Mouse (Mus musculus) R1 (cell line): Measurements from ENCODE around the gene Gm10959.

ENCODE experiments used
- DNase-seq: peaks from one replicate; pipeline ENCODE4 v3.0.0-alpha.2; 2018; ENCODE audit warnings: low read depth, low spot score

Gene Gm10959

DNA sequence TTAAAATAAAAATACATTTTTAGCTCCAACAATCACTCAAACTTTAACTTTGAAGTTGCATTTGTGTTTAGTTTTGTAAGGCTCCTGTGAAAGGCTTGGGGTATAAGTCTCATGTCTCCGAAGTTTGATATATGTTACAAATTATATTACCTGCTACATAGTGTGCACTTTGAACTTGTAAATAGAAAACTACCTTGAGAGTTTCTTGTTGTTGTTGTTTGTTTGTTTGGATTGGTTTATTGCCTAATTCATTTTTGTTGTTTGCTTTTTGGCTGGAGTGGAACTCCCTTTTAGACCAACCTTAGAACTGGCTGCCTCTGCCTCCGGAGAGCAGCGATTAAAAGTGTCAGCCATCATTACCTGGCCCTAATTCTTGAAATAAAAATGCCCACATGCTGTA lies 24.4 kb downstream of the Gm10959 start, which contains the start of gene Fabp2:
Gene Fabp2, plus strand, starts transcription at position 301 of the 400 bp plus-strand sequence.
- no peak for DNase-seq

DNA sequence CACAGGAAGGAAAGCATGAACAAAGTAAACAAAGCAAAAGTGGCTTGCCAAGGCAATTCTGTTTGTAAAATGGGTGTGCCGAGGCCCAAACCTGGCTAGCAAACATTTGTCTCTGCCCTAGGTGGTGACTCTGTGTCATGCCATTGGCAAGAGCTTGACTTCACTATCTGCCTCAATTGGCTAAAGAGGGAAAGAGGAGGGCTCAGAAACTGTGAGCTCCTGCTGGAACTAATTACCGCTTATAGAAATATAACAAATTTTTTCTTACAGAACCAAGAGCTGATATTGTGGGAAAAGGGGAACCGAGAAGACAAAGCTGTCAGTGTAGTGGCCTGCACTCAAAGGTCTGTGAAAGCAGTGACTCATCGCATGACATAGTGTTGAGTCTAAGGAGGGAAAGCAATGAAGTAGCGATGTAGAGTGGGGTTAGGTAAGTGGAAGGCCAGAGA lies 30.8 kb downstream of the Gm10959 start:
- DNase-seq = no peak

DNA sequence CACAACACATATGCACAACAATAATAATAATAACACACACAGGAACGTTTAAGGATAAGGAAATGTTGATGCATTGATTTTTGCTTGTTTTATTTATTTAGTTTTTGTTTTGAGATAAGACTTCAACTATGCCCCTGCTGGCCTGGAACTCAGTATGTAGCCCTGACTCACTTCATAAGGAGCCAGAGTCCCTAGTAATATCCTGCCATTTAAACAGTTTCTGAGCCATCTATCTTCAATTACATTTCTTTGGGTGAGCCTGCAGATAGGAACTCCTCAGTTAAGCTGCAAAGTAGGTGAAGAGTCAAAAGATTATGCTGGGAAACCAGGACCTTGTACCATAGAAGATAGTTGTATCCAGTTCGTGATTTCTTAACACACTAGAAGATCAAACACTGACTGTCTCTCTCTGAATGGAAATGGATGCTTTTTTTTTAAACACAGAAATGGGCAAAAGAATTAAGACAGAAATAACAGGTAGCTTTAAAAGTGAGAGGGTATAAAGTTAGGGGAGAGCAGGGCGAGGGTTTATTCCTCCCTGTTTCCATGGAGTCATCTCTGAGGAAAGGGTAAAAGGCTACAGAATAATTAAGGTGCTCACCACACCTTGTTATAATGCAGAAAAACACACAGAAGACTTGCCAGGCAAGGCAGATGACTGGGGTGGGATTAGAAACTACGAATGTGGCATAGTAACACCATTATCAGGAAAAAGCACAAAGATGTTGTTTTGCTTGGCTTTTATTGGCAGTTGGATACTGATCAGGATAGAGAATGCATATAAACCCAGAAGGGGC lies 31.5 kb downstream of the Gm10959 start:
- no peak for DNase-seq

DNA sequence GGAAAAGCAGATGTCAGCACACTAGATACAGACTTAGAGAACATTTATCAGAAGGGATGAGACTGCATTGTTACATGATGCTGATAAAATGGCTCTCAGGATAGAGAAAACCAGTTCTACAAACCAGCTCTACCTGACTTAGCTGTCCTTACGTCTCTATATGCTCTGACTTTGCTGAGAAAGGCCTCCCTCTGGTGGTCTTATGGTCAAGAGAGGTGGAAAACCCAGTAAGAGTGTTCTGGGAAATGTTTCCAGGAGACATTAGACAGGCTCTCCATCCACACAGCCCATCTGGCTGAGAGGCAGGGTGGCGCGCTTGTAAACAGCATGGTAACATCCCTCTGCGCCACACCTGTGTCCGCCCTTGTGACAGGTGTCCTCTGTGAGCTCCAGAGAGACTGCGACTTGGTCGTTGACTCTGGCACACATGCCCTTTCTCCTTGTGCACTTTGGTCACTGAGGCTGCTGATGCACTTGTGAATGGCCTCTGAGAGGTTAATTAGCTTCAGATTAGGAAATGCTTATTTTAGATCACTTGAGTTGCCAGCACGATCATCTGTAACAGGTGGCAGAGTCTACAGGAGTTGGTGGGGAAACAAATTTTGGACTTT lies 40.4 kb downstream of the Gm10959 start:
- DNase-seq = peak; percentile 41

DNA sequence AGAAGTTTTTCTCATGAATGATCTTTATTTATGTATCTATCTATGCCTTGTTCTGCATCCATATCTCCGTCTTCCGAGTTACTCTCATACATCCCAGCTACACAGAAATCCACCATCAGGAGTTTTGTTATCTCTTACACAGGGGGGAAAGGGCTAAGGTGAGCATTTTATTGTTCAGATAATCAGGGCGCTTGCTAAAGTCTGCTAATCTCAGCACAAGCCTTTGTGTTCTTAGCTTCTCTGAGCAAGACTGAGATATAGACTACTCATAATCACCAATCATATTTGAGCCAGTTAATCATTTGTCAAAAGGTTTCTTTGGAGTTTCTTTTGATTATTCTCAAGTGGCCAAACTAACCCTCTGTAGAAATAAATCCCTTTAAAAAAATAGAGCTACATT lies 41.6 kb downstream of the Gm10959 start:
- DNase-seq = no peak

DNA sequence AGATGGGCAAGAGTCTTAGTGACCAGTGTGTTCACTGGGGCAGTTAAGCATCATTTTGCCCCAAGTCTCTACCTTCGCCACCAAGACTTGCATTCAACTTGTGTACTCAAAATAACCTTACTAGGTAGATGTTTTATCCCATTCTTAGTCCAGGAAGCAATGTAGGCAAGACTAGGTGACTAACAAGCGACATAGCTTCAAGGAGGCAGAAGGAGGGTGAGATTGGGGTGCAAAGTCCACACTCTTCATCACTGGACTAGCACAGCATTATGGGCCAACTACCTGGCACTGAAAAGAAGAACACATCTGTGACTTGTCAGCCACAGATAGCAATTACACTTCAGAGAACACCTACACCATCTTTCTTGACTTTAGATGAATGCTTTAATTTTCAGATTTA lies 42.3 kb downstream of the Gm10959 start:
- no peak for DNase-seq

DNA sequence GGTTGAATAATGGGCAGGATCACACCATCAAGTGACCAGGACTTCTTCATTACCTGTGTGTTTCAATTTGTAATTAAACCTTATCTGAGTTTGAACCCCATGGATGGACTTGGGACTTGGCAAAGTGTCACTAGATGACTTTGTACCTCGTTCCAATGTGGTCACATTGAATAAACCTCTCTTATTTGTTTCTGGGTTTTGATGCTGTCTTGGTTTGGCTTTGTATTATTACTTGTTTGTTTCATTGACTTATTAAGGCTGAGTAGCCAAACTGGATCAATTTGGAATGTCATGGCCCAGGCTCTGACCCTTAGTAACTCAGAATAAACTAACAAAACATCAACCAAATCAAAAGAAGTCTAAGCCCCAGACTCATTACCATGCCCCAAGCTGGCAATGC lies 47.6 kb downstream of the Gm10959 start:
- no peak for DNase-seq

DNA sequence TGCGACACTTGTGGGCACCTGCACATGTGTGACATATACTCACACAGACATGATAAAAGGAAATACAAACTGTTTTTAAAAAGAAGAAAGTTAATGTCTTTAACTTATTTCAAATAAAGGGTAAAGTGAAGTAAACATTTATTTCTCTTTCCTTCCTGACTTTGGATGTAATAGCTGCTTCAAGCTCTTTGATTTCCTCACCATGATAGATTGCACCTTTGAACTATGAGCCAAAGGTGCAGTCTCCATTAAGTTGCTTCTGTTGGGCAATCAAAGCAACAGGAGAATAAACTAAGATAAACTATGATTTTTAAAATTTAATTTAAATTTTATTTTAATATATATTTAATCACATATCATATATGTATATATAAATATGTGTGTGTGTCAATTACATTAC lies 50.9 kb downstream of the Gm10959 start:
- no peak for DNase-seq

DNA sequence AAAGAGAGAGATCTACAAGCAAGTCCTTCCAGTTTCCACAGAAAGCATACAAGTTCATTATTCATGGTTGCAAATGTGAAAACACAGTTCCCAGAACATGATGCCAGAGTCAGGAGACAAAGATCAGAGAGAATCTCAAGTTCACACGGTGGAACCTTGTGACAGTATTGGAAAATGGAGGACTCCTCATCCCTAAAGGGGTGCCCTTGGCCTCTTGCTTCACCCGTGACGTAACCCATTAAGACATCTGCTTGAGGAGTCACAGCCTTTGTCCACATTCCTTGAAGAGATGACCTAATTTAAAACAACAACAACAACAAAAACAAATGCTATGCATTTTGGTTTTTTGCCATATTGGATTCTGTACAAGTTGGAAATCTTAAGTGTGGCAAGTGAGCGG lies 54.1 kb downstream of the Gm10959 start:
- DNase-seq = no peak
